Mouse (Mus musculus) brain, embryonic 18.5 days (tissue): Measurements from ENCODE around the gene Gm21778.
"Not testable (repeated sequence)": the region's sequence is repeated elsewhere in the genome, so short reads cannot be mapped to it uniquely, and the experiment has no call there.

Experiments
- DNase-seq: peaks from one replicate; pipeline ENCODE4 v3.0.0-alpha.2; 2012; ENCODE audit warnings: low read depth, low spot score

Gene Gm21778

DNA sequence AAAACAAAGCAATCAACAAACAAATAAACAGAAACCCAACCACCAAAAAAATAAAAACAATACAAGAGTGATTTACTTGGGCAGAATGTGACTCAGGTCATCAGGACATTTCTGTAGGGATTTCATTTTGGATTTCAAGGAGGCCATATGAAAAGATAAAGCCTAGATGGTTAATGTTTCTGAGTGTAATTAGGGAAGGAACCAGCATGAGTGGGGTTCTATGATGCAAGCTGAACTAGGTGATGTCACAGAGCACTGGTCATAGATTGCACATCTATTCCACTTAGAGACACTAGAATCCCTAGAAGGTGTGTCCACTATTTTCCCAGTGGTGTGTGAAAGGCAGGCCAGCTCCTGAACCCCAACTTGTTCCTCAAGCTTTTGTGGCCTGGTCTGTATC lies at the start of gene Gm21778:
Gene Gm21778 (plus strand): TSS at position 301 of the 400 bp plus-strand sequence.
- DNase-seq: not testable (repeated sequence)
